Mouse (Mus musculus) sigmoid colon, adult 10 weeks (tissue): ENCODE data around the gene Zfp296. TPM values are rescaled to one million over a fixed set of nuclear protein-coding genes. Genes with fewer than 3 reads are reported as not detected.

Experiments used
- polyA plus RNA-seq: library from polyadenylated mRNA; stranded (reverse); fragments of 350-450 nt; fragmentation: Illumina TruSeq; extraction: RNeasy Lipid Tissue Mini Kit (QIAGEN cat#74804); gene quantifications from one replicate; pipeline ENCODE4 v1.2.3, GENCODE M21; 2014; ENCODE audit warnings: low read depth, low replicate concordance

Zfp296 gene
- not detected for polyA plus RNA-seq

DNA sequence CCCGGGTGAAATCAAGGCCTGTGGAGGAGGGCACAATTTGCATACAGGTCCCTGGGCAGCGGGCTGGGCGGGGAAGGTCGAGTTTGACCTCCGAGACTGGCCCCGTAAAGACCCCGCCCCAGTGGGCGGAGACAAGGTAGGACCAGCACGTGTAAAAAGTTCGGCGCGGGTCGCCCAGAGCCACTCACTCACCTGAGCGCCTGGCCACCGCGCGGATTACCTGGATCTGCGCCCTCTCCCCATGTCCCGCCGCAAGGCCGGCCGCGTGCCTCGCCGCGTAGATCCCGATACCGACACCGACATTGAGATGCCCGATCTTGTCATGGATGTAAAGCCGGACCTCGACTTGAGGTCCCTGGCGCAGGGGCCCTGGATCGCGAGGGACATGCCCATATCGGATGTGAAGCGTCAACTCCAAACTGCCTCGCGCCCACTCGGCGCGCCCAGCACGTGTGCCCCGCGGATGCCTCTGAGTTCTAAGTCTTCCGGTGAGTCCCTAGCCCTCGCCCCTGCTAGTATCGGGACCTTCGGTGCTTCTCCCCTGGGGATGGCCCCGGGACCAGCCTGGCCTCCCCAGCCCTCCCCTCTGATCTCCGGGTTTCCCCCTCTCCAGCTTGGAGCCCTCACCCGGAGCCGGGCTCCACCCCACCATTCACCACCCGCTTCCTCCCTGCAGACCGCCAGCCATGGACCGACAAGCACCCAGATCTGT, at the start of gene Zfp296, which contains the start of gene Gemin7:
Gene Zfp296 (plus strand): TSS at position 147 of the 712 bp plus-strand sequence.
Gene Gemin7 (minus strand): TSS at position 455 of the 712 bp plus-strand sequence.

GRCm38 (mm10) chr7:19562643-19563410, 14.3 kb upstream of the Zfp296 start, which contains the start of gene Ppp1r37:
TSS of gene Ppp1r37 (minus strand) at chr7:19563076.

GRCm38 (mm10) chr7:19603849-19604605, 26.9 kb downstream of the Zfp296 start, which contains the start of gene Clasrp:
TSS of gene Clasrp (minus strand) at chr7:19604486.

DNA sequence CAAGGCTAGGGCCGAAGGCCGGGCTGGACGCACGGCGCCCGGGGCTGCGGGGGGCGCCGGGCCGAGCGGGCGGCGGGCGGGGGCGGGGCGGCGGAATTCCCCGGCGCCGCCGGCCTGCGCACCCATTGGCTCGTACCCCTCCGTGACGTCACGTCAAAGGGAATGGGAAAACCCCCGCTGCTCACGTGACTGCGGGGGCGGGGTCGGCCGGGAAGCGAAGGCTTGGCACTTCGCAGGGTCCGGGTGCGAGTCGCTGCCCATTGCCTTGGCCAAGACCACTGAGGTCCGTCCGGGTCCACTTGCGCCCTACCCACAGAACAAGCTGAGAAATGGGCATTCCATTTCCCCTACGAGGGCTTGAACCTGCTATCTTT, 52.3 kb downstream of the Zfp296 start, which contains the start of gene Relb:
Gene Relb (minus strand): TSS at position 78 of the 374 bp plus-strand sequence.

Other genes with a start within 250 kb of the Zfp296 start
- gene Ercc1, start 232.5 kb upstream of the Zfp296 start, polyA plus RNA-seq, result 0.63 TPM
- gene Cd3eap, start 217.8 kb upstream of the Zfp296 start, polyA plus RNA-seq, result 0.95 TPM
- gene Ppp1r13l, start 217.5 kb upstream of the Zfp296 start, polyA plus RNA-seq, result not detected
- gene Ercc2, start 195.3 kb upstream of the Zfp296 start, polyA plus RNA-seq, result 1.1 TPM
- not detected for gene Klc3, start 173.2 kb upstream of the Zfp296 start, polyA plus RNA-seq
- gene Ckm, start 172.5 kb upstream of the Zfp296 start, polyA plus RNA-seq, result not detected
- gene Mark4, start 118.5 kb upstream of the Zfp296 start, polyA plus RNA-seq, result 1.7 TPM
- gene Exoc3l2, start 114.0 kb upstream of the Zfp296 start, polyA plus RNA-seq, result not detected
- 4.9 TPM for gene Bloc1s3, start 68.9 kb upstream of the Zfp296 start, polyA plus RNA-seq
- not detected for gene Trappc6a, start 68.9 kb upstream of the Zfp296 start, polyA plus RNA-seq
- gene Nkpd1, start 59.4 kb upstream of the Zfp296 start, polyA plus RNA-seq, result not detected
- gene Ppp1r37, start 14.2 kb upstream of the Zfp296 start, polyA plus RNA-seq, result 0.66 TPM
- 12.7 TPM for gene Gemin7, start 308 bp downstream of the Zfp296 start, polyA plus RNA-seq
- gene Clasrp, start 27.2 kb downstream of the Zfp296 start, polyA plus RNA-seq, result 7.1 TPM
- gene Relb, start 52.2 kb downstream of the Zfp296 start, polyA plus RNA-seq, result 5.0 TPM
- gene Clptm1, start 87.7 kb downstream of the Zfp296 start, polyA plus RNA-seq, result 24.0 TPM
- not detected for gene Apoc2, start 100.7 kb downstream of the Zfp296 start, polyA plus RNA-seq
- gene Gm44805, start 104.1 kb downstream of the Zfp296 start, polyA plus RNA-seq, result 0.98 TPM
- gene Apoc4, start 104.2 kb downstream of the Zfp296 start, polyA plus RNA-seq, result not detected
- not detected for gene Apoc1, start 115.4 kb downstream of the Zfp296 start, polyA plus RNA-seq
- gene Apoe, start 121.9 kb downstream of the Zfp296 start, polyA plus RNA-seq, result 3.8 TPM
- 0.82 TPM for gene Tomm40, start 138.2 kb downstream of the Zfp296 start, polyA plus RNA-seq
- 5.2 TPM for gene Nectin2, start 173.2 kb downstream of the Zfp296 start, polyA plus RNA-seq
- gene Bcam, start 193.7 kb downstream of the Zfp296 start, polyA plus RNA-seq, result not detected
- gene Cblc, start 219.5 kb downstream of the Zfp296 start, polyA plus RNA-seq, result 5.7 TPM
- gene Bcl3, start 245.5 kb downstream of the Zfp296 start, polyA plus RNA-seq, result 1.9 TPM